Mouse (Mus musculus) bone marrow, adult 2 months (tissue): ENCODE results near the gene Zfp654. TPM values are rescaled to one million over a fixed set of nuclear protein-coding genes. Genes with fewer than 3 reads are reported as not detected.

ENCODE experiments used
- H3K27ac ChIP-seq: fragments of 200-500 bp; 2 replicates; pipeline ENCODE4 v1.5.1; 2012; ENCODE audit warnings: low read depth, mild to moderate bottlenecking, control low read depth, inconsistent platforms, low read length; ENCODE audit not compliant: control insufficient read depth, poor library complexity, insufficient read depth
- H3K4me1 ChIP-seq: fragments of 200-500 bp; 2 replicates; pipeline ENCODE4 v1.6.1; 2011; ENCODE audit warnings: low read length; ENCODE audit not compliant: control insufficient read depth, insufficient read depth
- H3K4me3 ChIP-seq: fragments of 200-500 bp; replicated peaks from 2 replicates; pipeline ENCODE3; 2011; ENCODE audit warnings: mild to moderate bottlenecking, low read depth, low read length, control low read depth; ENCODE audit not compliant: control insufficient read depth
- CTCF ChIP-seq: fragments of 200-500 bp; IDR thresholded peaks from 2 replicates; pipeline ENCODE4 v1.5.1; 2011; ENCODE audit warnings: low read length, control low read depth; ENCODE audit not compliant: control insufficient read depth, insufficient read depth
- POLR2A ChIP-seq: fragments of 200-500 bp; IDR thresholded peaks from 2 replicates; pipeline ENCODE4 v1.6.1; 2011; ENCODE audit warnings: low read depth, mild to moderate bottlenecking, control low read depth, low read length, borderline replicate concordance; ENCODE audit not compliant: control insufficient read depth
- WGBS: fragments of 180-500 bp; shearing (Covaris S2); methylation state at CpG from one replicate; pipeline ENCODE4 v1.1.7; 2018; 5-methylcytosine and 5-hydroxymethylcytosine counted together
- polyA plus RNA-seq: library from polyadenylated mRNA; stranded (reverse); fragments of >200 nt; gene quantifications from 2 replicates; pipeline ENCODE4 v1.2.4, GENCODE M21; 2011; ENCODE audit warnings: low replicate concordance; ENCODE audit not compliant: missing spikeins, insufficient read depth, insufficient read length

Gene Zfp654
- polyA plus RNA-seq, 1 experiment: 4.6 TPM

DNA sequence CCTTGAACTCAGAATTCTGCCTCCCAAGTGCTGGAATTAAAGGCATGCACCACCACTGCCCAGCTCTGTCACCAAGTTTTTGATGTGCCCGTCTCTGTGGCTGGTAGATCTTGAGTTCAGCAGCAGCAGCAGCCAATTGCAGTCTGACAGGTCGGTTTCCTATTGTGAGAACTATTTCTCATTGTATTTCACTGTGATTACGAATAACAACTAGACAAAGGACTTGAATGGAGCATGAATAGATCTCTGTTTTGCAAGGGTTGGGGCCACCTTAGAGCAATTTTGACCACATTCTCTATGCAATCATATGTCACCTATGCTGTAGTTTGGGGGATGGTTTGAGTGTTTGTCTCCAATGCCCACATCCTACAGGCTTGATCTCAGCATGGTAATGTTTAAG, 29.5 kb upstream of the Zfp654 start:
- Histone ChIP-seq H3K4me1 (peaks cover 4% of the 10 kb centered on the region), H3K4me3 (no peak overlapping the region), H3K27ac (no peak overlapping the region)
- TF ChIP-seq CTCF (no peak), POLR2A (no peak)
- WGBS: 65% methylated on average over 3 of the region's 3 CpGs

DNA sequence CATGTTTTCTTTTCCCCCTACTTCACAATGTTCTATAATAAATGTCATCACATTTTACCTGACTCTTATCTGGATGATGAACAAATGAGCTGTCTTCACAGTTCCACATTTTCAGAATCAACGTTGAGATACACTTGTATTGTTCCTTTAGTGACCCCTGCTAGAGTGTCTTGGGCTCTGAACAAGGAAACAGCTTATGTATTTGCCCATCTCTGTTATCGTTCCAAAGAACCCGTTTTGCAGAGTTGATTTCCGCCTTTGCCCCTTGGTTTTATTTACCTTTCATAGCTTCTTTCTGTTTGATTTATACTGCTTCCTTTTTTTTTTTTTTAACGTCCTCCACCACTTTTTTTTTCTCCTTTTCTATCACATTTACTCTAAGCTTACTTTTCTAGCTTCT, 28.3 kb upstream of the Zfp654 start:
- H3K4me3 ChIP-seq: no peak overlapping the region
- TF ChIP-seq POLR2A (no peak), CTCF (no peak)
- no peak overlapping the region for H3K27ac ChIP-seq
- peaks cover 4% of the 10 kb centered on the region for H3K4me1 ChIP-seq
- WGBS: 3% methylated on average over 5 of the region's 5 CpGs

DNA sequence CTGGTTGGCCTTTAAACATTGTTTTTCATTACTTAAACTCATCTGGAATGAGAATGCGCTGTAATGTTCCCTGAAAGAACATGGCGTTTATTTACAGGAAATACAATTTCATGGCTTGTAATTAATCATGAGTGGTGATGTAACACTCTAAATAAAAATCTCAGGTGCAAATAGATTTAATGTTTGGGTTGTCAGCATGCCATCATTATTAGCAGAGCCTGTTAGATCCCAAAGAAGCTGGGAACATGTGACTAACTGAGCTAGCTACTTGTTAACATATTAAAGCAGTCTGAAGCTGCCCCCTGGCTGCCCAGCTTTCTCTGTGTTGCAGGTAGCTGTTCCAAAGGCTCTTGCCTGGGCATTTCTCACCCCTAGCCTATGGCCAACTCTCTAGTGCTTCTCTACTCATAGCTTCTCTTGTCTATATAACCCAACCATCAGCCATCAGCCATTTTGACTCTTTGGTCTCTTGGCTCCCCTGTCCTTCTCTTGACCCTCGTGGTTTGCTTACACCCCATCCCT, 27.2 kb upstream of the Zfp654 start:
- WGBS: 78% methylated on average over 3 of the region's 3 CpGs
- TF ChIP-seq CTCF (no peak), POLR2A (no peak)

DNA sequence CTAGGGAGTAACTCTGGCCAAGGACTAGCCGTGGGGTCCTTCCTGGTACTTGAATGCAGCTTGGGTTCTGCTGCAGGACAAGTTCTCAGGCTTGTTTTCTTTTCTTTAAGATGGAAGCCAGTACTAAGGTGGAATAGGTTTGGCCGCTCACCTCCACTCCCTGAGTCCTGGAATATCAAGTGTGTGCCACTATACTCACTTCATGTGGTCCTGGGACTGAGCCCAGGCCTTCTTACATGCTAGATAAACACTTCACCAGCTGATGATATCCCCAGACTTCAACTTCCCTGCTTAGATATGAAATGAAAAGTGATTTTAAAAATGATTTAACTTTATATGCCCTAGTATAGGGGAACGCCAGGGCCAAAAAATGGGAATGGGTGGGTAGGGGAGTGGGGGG, 25.9 kb upstream of the Zfp654 start:
- Histone ChIP-seq H3K4me1 (peaks cover 2% of the 10 kb centered on the region), H3K27ac (no peak overlapping the region), H3K4me3 (no peak overlapping the region)
- 72% methylated on average over 3 of the region's 3 CpGs for WGBS
- TF ChIP-seq CTCF: no peak
- no peak for TF ChIP-seq POLR2A

More for the DNA sequence above, 27.2 kb upstream of the Zfp654 start:
- H3K27ac ChIP-seq: no peak overlapping the region
- no peak overlapping the region for H3K4me3 ChIP-seq
- peaks cover 2% of the 10 kb centered on the region for H3K4me1 ChIP-seq

DNA sequence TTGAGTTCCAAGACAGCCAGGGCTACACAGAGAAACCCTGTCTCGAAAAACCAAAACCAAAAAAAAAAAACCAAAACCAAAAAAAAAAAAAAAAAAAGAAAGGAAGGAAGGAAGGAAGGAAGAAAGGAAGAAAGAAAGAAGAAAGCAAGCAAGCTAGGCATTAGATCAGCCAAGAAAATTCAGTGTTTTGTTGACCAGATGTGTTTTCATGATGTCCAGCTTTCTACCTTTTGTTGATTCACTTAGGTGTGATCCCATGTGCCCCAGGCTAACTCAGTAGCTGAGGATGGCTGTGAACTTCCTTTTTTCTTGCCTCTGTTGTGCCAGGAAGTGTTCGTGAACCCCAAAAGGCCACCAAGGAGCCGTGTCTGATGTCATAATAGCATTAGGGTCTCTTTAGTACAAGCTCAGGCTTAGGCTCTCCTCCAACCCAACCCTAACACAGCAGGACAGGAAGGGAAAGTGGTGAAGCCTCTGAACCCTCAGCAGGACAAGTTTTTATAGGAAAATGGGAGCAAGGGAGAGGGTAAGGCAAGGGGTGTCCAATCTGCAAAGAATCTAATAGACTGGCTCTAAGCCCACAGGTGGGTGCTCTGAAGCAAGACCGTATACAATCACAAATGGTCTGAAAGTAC, 25.3 kb upstream of the Zfp654 start:
- H3K4me1 ChIP-seq: peaks cover 2% of the 10 kb centered on the region
- H3K4me3 ChIP-seq: no peak overlapping the region
- 22% methylated on average over 4 of the region's 4 CpGs for WGBS
- H3K27ac ChIP-seq: peak overlapping the region; percentile 54; the same call in 1 of the 2 replicates
- TF ChIP-seq CTCF (no peak), POLR2A (no peak)

DNA sequence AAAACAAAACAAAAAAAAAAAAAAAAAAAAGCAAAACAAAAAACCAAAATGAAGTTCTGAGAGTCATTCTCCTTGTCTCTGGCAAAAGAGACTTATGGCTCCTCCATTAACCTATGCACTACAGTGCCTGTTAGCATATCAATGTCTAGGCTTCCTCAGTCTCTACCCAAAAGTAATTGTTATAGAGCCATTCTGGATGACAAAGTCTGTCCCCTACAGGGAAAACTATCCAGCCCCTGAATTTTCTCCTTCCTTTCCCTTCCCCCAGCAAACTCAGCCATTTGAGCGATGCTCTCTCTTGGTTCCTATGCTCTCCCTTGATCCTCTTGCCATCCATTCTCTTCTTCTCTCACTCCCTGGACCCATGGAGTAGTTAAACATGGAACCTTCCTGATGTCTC, 24.4 kb upstream of the Zfp654 start:
- Histone ChIP-seq H3K27ac (no peak overlapping the region), H3K4me3 (no peak overlapping the region), H3K4me1 (peaks cover 2% of the 10 kb centered on the region)
- TF ChIP-seq POLR2A (no peak), CTCF (no peak)
- 92% methylated on average over 1 of the region's 1 CpGs for WGBS

DNA sequence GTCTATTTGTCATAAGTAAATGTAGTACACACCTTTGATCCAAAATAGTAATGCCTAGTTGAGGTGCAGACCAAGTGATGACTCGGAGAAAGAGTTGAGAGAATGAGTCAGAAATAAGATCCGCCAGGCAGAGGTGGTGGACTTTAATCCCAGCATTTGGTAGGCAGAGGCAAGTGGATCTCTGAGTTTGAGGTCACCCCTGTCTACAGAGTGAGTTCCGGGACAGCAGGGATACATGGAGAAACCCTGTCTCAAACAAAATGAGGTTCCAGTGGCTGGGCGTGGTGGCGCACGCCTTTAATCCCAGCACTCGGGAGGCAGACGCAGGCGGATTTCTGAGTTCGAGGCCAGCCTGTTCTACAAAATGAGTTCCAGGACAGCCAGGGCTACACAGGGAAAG, 23.9 kb upstream of the Zfp654 start:
- Histone ChIP-seq H3K27ac (no peak overlapping the region), H3K4me1 (peaks cover 2% of the 10 kb centered on the region), H3K4me3 (no peak overlapping the region)
- TF ChIP-seq CTCF: no peak
- TF ChIP-seq POLR2A: no peak
- 92% methylated on average over 10 of the region's 10 CpGs for WGBS

DNA sequence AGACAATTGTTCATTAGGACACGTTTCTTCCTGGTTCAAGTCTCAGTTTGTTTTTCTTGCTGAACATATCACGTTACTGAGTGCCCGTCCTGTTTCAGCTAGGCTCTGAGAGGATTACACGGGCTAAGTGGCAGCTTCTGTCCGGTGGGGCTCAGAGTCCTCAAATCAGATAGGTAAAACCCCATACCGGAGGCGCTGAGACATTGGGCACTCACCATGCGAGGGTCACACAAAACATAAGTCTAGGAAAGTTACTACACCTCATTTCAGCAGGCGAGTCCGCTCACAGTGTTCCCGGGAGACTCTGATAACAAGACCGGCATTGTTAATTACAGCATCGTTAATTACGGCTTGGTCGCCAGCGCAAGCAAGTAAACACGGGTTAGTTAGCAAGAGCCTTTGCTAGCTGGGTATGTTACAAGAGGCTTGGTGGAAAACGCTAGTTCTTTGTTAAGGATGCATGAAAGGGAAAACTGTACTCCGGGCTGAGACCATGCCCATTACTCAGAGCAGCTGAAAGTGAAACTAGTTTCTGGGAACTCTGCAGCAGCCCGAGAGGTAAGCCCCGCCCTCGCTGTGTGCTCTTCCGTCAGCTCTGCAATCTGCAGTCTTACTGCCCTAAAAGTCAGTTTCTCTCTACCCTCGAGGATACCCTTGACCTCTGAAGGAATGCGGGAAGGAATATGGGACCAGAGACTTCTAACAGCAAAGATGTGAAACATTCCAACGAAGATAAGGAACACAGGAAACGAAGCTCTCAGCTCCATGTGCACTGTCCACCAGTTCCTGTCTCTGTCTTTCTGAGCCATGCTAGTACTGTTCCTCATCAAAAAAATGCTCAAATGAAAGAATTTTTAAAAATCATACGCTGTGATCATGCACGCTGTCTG, 22.2 kb upstream of the Zfp654 start:
- under 1% methylated on average over 29 of the region's 29 CpGs for WGBS
- TF ChIP-seq POLR2A: 0 out of 2 replicates have a peak, but pooled peaks have one; percentile 30
- TF ChIP-seq CTCF: no peak

More for the DNA sequence above, 22.2 kb upstream of the Zfp654 start:
- Histone ChIP-seq H3K4me3 (peak overlapping the region; percentile 85), H3K4me1 (peaks cover 2% of the 10 kb centered on the region), H3K27ac (peak overlapping the region; percentile 93)
